Mouse (Mus musculus) erythroblast, embryonic 14.5 days (primary cell): ENCODE measurements around the gene Hoxc5. TPM values are rescaled to one million over a fixed set of nuclear protein-coding genes. Genes with fewer than 3 reads are reported as not detected.

Source experiments
- H3K27me3 ChIP-seq: 2 replicates; pipeline ENCODE4 v1.6.1; 2012; ENCODE audit warnings: inconsistent platforms; ENCODE audit not compliant: control insufficient read depth
- H3K36me3 ChIP-seq: 2 replicates; pipeline ENCODE4 v1.6.1; 2012; ENCODE audit warnings: mild to moderate bottlenecking, inconsistent platforms; ENCODE audit not compliant: control insufficient read depth
- H3K4me1 ChIP-seq: 2 replicates; pipeline ENCODE4 v1.6.1; 2012; ENCODE audit warnings: inconsistent platforms; ENCODE audit not compliant: control insufficient read depth
- H3K4me3 ChIP-seq: replicated peaks from 2 replicates; pipeline ENCODE3; 2012; ENCODE audit warnings: moderate library complexity, mild to moderate bottlenecking, inconsistent platforms
- H3K9me3 ChIP-seq: 2 replicates; pipeline ENCODE4 v1.6.1; 2012; ENCODE audit warnings: low read length, inconsistent platforms, mixed read lengths; ENCODE audit not compliant: control insufficient read depth
- GATA1 ChIP-seq: IDR thresholded peaks from 2 replicates; pipeline ENCODE4 v1.6.1; 2012; ENCODE audit warnings: low read length, inconsistent platforms, mixed read lengths
- TAL1 ChIP-seq: IDR thresholded peaks from 3 replicates; pipeline ENCODE4 v1.6.1; 2012; ENCODE audit warnings: low read length, inconsistent platforms, mixed read lengths
- polyA plus RNA-seq: library from polyadenylated mRNA; stranded (reverse); fragments of >175 nt; gene quantifications from 2 replicates; pipeline ENCODE4 v1.2.3, GENCODE M21; 2012

Hoxc5 gene
- polyA plus RNA-seq, 1 experiment: not detected

DNA sequence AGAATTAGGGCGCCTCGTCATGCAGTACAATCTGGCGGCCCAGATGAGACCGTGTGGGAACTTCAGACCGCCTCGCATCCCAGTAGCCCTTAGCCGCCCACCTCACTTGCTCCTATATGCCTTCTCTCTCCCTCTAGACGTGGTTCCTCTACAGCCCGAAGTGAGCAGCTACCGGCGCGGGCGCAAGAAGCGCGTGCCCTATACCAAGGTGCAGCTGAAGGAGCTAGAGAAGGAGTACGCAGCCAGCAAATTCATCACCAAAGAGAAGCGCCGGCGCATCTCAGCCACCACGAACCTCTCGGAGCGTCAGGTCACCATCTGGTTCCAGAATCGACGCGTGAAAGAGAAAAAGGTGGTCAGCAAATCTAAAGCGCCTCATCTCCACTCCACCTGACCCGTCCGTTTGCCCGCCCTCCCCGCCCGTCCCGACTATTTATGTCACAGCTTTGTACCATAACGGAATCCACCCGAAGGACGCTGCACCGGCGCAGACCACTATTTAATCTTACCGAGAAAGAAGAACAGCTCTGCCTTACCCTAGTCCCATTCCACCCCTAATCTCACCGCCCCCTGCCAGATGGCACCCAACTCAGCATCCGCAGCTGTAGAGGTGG lies 40.1 kb upstream of the Hoxc5 start:
- Histone ChIP-seq H3K4me3 (no peak overlapping the region), H3K36me3 (no peaks in the 10 kb centered on the region), H3K4me1 (no peaks in the 10 kb centered on the region), H3K9me3 (no peaks in the 10 kb centered on the region), H3K27me3 (peaks cover 97% of the 10 kb centered on the region)
- TF ChIP-seq GATA1 (no peak), TAL1 (no peak)

DNA sequence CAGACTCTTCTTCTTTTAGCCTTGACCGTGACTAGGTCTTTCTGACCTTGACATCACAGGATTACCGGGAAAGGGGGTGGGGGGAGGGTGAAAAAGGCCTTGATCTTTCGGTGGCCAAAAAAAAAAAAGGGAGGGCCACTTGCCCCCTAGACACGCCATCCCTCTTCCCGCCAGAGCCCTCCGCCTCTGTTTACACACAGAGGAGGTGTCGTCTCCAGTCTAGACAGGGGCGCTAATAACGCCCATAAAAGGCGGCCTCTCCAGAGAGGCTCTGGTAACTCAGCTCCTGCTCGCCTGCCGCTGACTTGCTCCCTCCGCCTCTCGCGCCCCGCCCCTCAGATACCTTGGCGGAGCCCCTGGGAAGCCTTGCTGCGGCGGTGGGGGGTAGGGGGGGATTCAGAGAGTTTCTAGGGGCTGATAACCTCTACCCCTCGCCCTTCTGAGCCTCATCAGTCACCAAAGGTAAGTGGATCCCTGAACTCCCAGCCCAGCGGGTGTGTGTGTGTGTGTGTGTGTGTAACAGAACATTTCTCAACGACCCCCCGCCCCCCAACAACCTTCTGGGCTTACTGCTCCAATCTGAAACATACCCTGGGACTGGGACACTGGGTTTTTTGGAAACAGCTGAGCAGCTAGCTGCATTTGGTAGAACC lies 35.4 kb upstream of the Hoxc5 start:
- Histone ChIP-seq H3K4me1 (no peaks in the 10 kb centered on the region), H3K9me3 (peaks cover 1% of the 10 kb centered on the region; the same call in 1 of the 2 replicates), H3K27me3 (peaks cover 99% of the 10 kb centered on the region), H3K4me3 (no peak overlapping the region), H3K36me3 (no peaks in the 10 kb centered on the region)
- TF ChIP-seq TAL1 (no peak), GATA1 (no peak)

DNA sequence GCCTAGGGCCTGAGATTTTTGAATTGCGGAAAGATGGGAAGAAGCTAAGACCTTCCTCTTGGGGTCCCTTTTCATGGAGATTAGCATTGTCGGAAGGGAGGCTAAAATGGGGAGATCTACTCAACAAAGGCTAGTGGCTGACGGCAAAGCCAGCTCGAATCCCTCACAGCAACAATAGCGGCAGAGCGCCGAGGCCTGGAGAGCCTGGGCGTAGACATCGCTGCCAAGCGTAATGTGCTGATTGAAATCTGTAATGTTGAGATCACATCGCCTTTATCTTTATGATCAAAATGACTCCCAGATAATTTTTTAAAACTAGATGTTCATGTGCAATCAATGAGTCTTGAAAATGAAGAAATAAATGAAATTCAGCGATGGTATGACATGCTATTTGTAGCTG lies 32.8 kb upstream of the Hoxc5 start:
- no peaks in the 10 kb centered on the region for H3K4me1 ChIP-seq
- no peak overlapping the region for H3K4me3 ChIP-seq
- no peaks in the 10 kb centered on the region for H3K36me3 ChIP-seq
- H3K27me3 ChIP-seq: peaks cover 99% of the 10 kb centered on the region
- TF ChIP-seq GATA1 (no peak), TAL1 (no peak)
- H3K9me3 ChIP-seq: peaks cover 2% of the 10 kb centered on the region; the same call in 1 of the 2 replicates

DNA sequence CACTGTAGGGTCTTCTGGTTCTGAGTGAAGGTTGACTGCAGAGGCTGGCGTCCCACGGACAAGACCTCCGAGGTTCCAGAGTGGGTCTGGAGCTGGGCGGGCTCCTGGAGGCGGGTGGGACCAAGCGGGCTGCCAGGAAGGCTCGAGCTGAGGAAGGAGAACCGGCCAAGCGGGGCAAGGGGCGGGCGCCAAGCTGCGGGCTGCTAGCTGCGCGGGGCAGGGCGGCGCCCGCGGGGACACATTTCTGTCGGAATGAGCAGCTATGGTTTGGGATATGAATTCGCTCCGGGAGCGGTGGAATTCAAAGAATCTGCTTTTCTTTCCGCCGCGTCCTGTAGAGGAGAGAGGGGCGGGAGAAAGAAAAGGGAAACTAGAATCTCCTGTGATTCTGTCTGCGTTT lies 32.3 kb upstream of the Hoxc5 start:
- peaks cover 100% of the 10 kb centered on the region for H3K27me3 ChIP-seq
- H3K4me1 ChIP-seq: no peaks in the 10 kb centered on the region
- TF ChIP-seq GATA1 (no peak), TAL1 (no peak)
- H3K9me3 ChIP-seq: peaks cover 2% of the 10 kb centered on the region; the same call in 1 of the 2 replicates
- no peaks in the 10 kb centered on the region for H3K36me3 ChIP-seq
- no peak overlapping the region for H3K4me3 ChIP-seq

DNA sequence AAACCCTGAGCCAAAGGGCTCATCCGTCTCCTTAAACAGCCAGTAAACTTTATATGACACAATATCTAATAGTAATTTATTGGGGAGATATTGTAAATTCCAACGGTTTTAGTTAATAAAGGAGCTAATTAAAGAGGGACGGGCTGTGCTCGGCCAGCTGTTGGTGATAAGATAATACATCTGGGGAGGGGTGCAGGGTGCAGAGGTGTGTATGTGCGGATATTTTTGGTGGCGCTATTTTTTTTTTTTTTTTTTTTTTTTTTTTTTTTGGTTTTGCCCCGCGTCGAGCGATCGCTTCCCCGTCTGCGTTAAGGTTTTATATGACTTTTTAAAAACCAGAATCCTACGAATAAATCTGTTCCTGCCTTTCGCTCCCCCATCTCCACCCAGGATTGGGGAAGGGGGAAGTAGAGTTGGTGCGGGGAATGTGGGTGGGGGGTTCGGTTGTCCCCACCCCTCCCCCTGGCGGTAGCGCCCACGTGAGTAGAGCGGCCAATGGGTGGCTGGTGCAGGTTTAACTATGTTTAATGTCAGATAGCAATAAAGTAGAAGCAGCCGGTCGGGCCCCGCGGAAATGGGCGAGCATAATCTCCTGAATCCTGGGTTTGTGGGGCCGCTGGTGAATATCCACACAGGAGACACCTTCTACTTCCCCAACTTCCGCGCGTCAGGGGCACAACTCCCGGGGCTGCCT lies 30.8 kb upstream of the Hoxc5 start, which contains the start of gene Hoxc12:
Gene Hoxc12 (plus strand): TSS at position 479 of the 694 bp plus-strand sequence.
- TF ChIP-seq GATA1 (no peak), TAL1 (no peak)
- no peaks in the 10 kb centered on the region for H3K36me3 ChIP-seq
- H3K4me3 ChIP-seq: no peak within 1 kb of the TSS
- H3K27me3 ChIP-seq: peaks cover 100% of the 10 kb centered on the region
- H3K9me3 ChIP-seq: peaks cover 2% of the 10 kb centered on the region; the same call in 1 of the 2 replicates
- no peaks in the 10 kb centered on the region for H3K4me1 ChIP-seq

DNA sequence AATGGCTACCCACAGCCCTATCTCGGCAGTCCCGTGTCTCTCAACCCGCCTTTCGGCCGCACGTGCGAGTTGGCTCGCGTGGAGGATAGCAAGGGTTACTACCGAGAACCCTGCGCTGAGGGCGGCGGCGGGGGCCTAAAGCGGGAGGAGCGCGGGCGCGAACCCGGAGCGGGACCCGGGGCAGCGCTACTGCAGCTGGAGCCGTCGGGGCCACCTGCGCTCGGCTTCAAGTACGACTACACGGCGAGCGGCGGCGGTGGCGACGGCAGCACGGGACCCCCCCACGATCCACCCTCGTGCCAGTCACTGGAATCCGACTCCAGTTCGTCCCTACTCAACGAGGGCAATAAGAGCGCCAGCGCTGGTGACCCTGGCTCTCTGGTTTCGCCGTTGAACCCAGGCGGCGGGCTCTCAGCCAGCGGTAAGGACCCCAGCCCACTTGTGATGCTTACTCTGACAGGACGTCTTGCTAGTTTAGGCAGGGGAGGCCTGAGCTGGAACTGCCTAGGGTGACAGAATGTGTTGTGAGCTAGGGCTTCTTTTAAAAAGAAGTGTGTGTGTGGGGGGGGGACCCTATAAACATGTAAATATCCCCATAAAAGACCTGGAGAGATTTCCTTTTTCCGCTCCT lies 30.1 kb upstream of the Hoxc5 start:
- Histone ChIP-seq H3K36me3 (no peaks in the 10 kb centered on the region), H3K4me3 (no peak overlapping the region), H3K27me3 (peaks cover 100% of the 10 kb centered on the region), H3K4me1 (no peaks in the 10 kb centered on the region), H3K9me3 (peaks cover 2% of the 10 kb centered on the region; the same call in 1 of the 2 replicates)
- no peak for TF ChIP-seq GATA1
- no peak for TF ChIP-seq TAL1

DNA sequence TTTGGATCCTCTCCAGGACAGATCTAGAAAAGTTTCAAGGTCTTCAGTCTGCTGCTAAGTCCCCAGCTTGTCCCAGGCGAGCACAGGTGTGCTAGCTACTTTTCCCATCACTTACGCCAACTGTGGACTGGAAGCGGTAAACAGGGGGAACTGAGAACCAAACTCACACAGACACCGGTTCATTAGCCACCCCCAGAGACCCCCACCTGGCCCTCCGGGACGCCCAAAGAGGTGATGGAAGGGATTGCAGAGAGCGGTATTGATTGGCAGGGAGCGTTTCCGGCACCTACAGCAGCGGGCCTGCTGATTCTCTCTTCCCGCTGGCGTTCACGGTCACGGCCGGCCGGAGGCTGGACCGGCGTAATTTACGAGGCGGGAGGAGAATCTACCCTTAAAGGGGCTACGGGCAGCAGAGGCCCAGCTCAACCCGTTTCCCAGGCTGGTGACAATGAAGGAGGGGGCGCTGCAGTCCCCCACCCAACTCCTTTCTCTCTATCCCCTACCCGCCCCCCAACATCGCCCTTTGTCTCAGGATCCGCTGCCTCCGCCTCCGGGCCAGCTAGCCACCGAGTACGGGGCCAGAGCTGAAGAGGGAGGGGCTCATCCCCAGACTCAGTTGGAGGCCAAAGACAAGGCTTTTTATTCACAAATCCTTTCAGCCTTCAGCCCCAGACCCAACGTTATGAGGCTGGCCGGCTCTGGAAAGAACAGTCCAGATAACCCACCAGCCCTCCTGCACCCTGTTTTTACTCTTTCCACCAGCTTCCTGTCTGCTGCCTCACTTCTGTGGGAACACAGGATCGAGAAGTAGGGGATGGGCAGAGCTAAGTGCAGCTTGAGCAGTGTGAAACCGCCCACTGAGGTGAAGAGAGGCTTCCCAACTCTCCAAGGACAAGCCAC lies 27.7 kb upstream of the Hoxc5 start:
- Histone ChIP-seq H3K36me3 (no peaks in the 10 kb centered on the region), H3K27me3 (peaks cover 99% of the 10 kb centered on the region), H3K4me3 (no peak overlapping the region), H3K4me1 (no peaks in the 10 kb centered on the region), H3K9me3 (peaks cover 2% of the 10 kb centered on the region; the same call in 1 of the 2 replicates)
- no peak for TF ChIP-seq TAL1
- no peak for TF ChIP-seq GATA1

DNA sequence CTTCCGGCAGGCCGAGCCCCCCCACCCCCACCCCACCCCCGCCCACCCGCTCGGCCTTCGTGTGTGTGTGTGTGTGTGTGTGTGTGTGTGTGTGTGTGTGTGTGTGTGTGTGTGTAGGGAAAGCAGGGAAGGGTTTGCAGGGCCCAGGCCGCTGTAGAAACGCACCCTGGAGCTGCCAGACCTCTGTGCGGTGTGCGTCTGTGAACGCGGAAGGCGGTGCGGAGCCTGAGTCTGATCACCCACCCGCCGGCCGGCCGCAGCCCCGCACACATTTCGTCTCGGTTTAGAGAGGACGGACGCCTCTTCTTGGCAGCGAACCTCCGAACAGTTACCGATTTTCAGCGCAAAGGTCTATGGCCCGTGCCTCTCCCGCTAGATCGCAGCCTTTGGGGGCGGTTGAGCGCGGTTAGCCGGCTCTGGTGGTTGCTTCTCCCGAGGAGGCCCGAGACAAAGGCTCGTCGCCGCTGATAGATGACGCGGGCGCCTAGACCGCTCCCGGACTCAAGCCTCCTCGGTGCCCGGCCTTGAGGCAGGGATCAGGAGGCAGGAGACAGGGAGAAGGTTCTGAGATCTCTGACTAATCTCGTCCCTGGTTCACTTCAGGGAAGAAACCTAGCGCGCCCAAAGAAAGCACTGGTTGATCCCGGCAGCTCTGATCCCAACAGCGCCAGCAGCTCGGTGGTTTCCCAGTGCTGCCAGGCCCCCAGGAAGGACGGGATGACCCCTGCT lies 24.3 kb upstream of the Hoxc5 start:
- TF ChIP-seq GATA1 (no peak), TAL1 (no peak)
- H3K36me3 ChIP-seq: no peaks in the 10 kb centered on the region
- peaks cover 99% of the 10 kb centered on the region for H3K27me3 ChIP-seq
- H3K4me1 ChIP-seq: no peaks in the 10 kb centered on the region
- no peaks in the 10 kb centered on the region for H3K9me3 ChIP-seq
- H3K4me3 ChIP-seq: no peak overlapping the region
